Mouse (Mus musculus): ENCODE data around the gene Gm12830.

Gene Gm12830

GRCm38 (mm10) chr4:114821567-114822192, at the start of gene Gm12830:
Gene Gm12830 (plus strand): TSS chr4:114821722.
- DNase-seq (ENCODE audit: low spot score in 2 of 2), result peak in 1 of 2 experiments; percentile 17

- DNase-seq (ENCODE audit: low spot score in 2 of 2), result no peak
Measured at GRCm38 (mm10) chr4:114773316-114773715, 48.2 kb upstream of the Gm12830 start.

- no peak for DNase-seq (ENCODE audit: low spot score in 2 of 2)
Measured at GRCm38 (mm10) chr4:114777625-114778202, 43.8 kb upstream of the Gm12830 start.

GRCm38 (mm10) chr4:114778716-114779474, 42.6 kb upstream of the Gm12830 start:
- DNase-seq (ENCODE audit: low spot score in 2 of 2), result no peak

- no peak for DNase-seq (ENCODE audit: low spot score in 2 of 2)
Measured at GRCm38 (mm10) chr4:114779475-114779757, 42.1 kb upstream of the Gm12830 start.

- no peak for DNase-seq (ENCODE audit: low spot score in 2 of 2)
Measured at GRCm38 (mm10) chr4:114779758-114780546, 41.6 kb upstream of the Gm12830 start.

- no peak for DNase-seq (ENCODE audit: low spot score in 2 of 2)
Measured at GRCm38 (mm10) chr4:114782851-114783250, 38.7 kb upstream of the Gm12830 start.

GRCm38 (mm10) chr4:114784735-114785134, 36.8 kb upstream of the Gm12830 start:
- no peak for DNase-seq (ENCODE audit: low spot score in 2 of 2)

GRCm38 (mm10) chr4:114788856-114789255, 32.7 kb upstream of the Gm12830 start:
- DNase-seq (ENCODE audit: low spot score in 2 of 2), result no peak

GRCm38 (mm10) chr4:114791650-114792049, 29.9 kb upstream of the Gm12830 start:
- no peak for DNase-seq (ENCODE audit: low spot score in 2 of 2)

GRCm38 (mm10) chr4:114793836-114794235, 27.7 kb upstream of the Gm12830 start:
- no peak for DNase-seq (ENCODE audit: low spot score in 2 of 2)

GRCm38 (mm10) chr4:114797254-114797914, 24.1 kb upstream of the Gm12830 start:
- DNase-seq (ENCODE audit: low spot score in 2 of 2), result no peak

GRCm38 (mm10) chr4:114798041-114798624, 23.4 kb upstream of the Gm12830 start:
- DNase-seq (ENCODE audit: low spot score in 2 of 2), result no peak

GRCm38 (mm10) chr4:114804096-114804495, 17.4 kb upstream of the Gm12830 start:
- DNase-seq (ENCODE audit: low spot score in 2 of 2), result no peak

- DNase-seq (ENCODE audit: low spot score in 2 of 2), result no peak
Measured at GRCm38 (mm10) chr4:114818963-114819702, 2.4 kb upstream of the Gm12830 start.

- DNase-seq (ENCODE audit: low spot score in 2 of 2), result no peak
Measured at GRCm38 (mm10) chr4:114834770-114835581, 13.5 kb downstream of the Gm12830 start.

- DNase-seq (ENCODE audit: low spot score in 2 of 2), result no peak
Measured at GRCm38 (mm10) chr4:114841336-114841920, 19.9 kb downstream of the Gm12830 start.

GRCm38 (mm10) chr4:114842376-114842960, 20.9 kb downstream of the Gm12830 start:
- DNase-seq (ENCODE audit: low spot score in 2 of 2), result no peak

GRCm38 (mm10) chr4:114843097-114843721, 21.7 kb downstream of the Gm12830 start:
- DNase-seq (ENCODE audit: low spot score in 2 of 2), result no peak

All from frontal cortex, postnatal 14 days (tissue).